In genomic region chr13:115138513-115138912, GRCm38 (mm10) we compare ENCODE assay signal across 35 mouse cellular contexts. TPM values are rescaled to one million over a fixed set of nuclear protein-coding genes. Genes with fewer than 3 reads are reported as not detected.
"Had no signal": no experiment of that assay in that cellular context is flagged by ENCODE, and none has a peak within 500 bp of the region (broad histone marks: within the 10 kb centered on the region; RNA-seq: fewer than 3 reads in every experiment).

No protein-coding gene starts in this region.

- H3K4me3 ChIP-seq: heart, embryonic 12.5 days; heart, embryonic 13.5 days; heart, embryonic 15.5 days; hindbrain, embryonic 10.5 days; hindbrain, embryonic 12.5 days; hindbrain, embryonic 13.5 days; hindbrain, embryonic 15.5 days; intestine, embryonic 15.5 days; kidney, embryonic 15.5 days; layer of hippocampus, adult 2 months; left cerebral cortex, adult 2 months had no signal

- H3K9ac ChIP-seq: heart, embryonic 12.5 days; heart, embryonic 13.5 days; heart, embryonic 15.5 days; hindbrain, embryonic 12.5 days; hindbrain, embryonic 13.5 days; hindbrain, embryonic 14.5 days; hindbrain, embryonic 15.5 days; intestine, embryonic 15.5 days; kidney, embryonic 15.5 days had no signal

- ATAC-seq: hindbrain, embryonic 16.5 days; hindbrain, postnatal 0 days; inflammation-experienced regulatory T-cells, adult 6 months; intestine, embryonic 15.5 days; intestine, embryonic 16.5 days; intestine, postnatal 0 days had no signal

- H3K27ac ChIP-seq: heart, embryonic 13.5 days; heart, embryonic 15.5 days; hindbrain, embryonic 10.5 days; hindbrain, embryonic 12.5 days; hindbrain, embryonic 13.5 days; hindbrain, embryonic 14.5 days; hindbrain, embryonic 15.5 days; hindbrain, postnatal 0 days; intestine, embryonic 15.5 days; kidney, embryonic 15.5 days; kidney, postnatal 0 days; layer of hippocampus, adult 2 months; left cerebral cortex, adult 2 months had no signal

- H3K27me3 ChIP-seq: heart, embryonic 12.5 days; heart, embryonic 13.5 days; heart, embryonic 15.5 days; hindbrain, embryonic 12.5 days; hindbrain, embryonic 13.5 days; hindbrain, embryonic 15.5 days; intestine, embryonic 15.5 days; kidney, embryonic 15.5 days had no signal

- H3K4me2 ChIP-seq: heart, embryonic 11.5 days; heart, embryonic 12.5 days; heart, embryonic 13.5 days; heart, embryonic 15.5 days; hindbrain, embryonic 12.5 days; hindbrain, embryonic 13.5 days; hindbrain, embryonic 14.5 days; hindbrain, embryonic 15.5 days; intestine, embryonic 15.5 days; kidney, embryonic 15.5 days had no signal

- H3K36me3 ChIP-seq: heart, embryonic 12.5 days; heart, embryonic 13.5 days; heart, embryonic 15.5 days; hindbrain, embryonic 10.5 days; hindbrain, embryonic 12.5 days; hindbrain, embryonic 13.5 days; hindbrain, embryonic 15.5 days; intestine, embryonic 15.5 days; kidney, embryonic 15.5 days had no signal

- DNase-seq: heart, postnatal 10 days; heart, postnatal 14 days; heart, postnatal 36 days; heart, postnatal 4 days; kidney, adult 11 months; kidney, adult 18-20 months; kidney, adult 2 months; kidney, adult 8-10 months; kidney, adult 9 months; kidney, postnatal 10 days; kidney, postnatal 14 days; kidney, postnatal 25 days; kidney, postnatal 36 days; kidney, postnatal 4 days; layer of hippocampus, adult 9-11 months; layer of hippocampus, postnatal 36 days had no signal

- H3K9me3 ChIP-seq: heart, embryonic 12.5 days; heart, embryonic 13.5 days; heart, embryonic 15.5 days; hindbrain, embryonic 10.5 days; hindbrain, embryonic 12.5 days; hindbrain, embryonic 13.5 days; hindbrain, embryonic 15.5 days; intestine, embryonic 15.5 days; kidney, embryonic 15.5 days had no signal

- H3K4me1 ChIP-seq: heart, embryonic 12.5 days; heart, embryonic 13.5 days; heart, embryonic 15.5 days; hindbrain, embryonic 10.5 days; hindbrain, embryonic 12.5 days; hindbrain, embryonic 13.5 days; hindbrain, embryonic 15.5 days; intestine, embryonic 15.5 days; kidney, embryonic 15.5 days had no signal

RNA-seq across cellular contexts. Expression of gene Gm49395, which starts 36.8 kb away (rescaled TPM):
- total RNA-seq: hindbrain, postnatal 0 days had no signal
